Mouse (Mus musculus): ENCODE data around the gene Il6ra. TPM values are rescaled to one million over a fixed set of nuclear protein-coding genes. Genes with fewer than 3 reads are reported as not detected.

The Il6ra gene
- polyA plus RNA-seq, 1 experiment from 2014 or later, result 1.2 TPM

GRCm38 (mm10) chr3:89823594-89823993 is 89.4 kb downstream of the Il6ra start:
- H3K9me3 ChIP-seq, result no peaks in the 10 kb centered on the region
- no peak overlapping the region for H3K4me3 ChIP-seq
- H3K36me3 ChIP-seq (replicated peaks), result no peaks in the 10 kb centered on the region
- 67% methylated on average over 2 of the region's 2 CpGs for WGBS
- H3K4me2 ChIP-seq, result no peak overlapping the region
- ATAC-seq (replicated peaks), result no peak
- no peaks in the 10 kb centered on the region for H3K4me1 ChIP-seq
- H3K27ac ChIP-seq, result no peak overlapping the region
- H3K9ac ChIP-seq, result no peak overlapping the region
- H3K27me3 ChIP-seq (replicated peaks), result peaks cover 6% of the 10 kb centered on the region; the same call in 1 of the 2 replicates

GRCm38 (mm10) chr3:89821548-89822480 is 91.2 kb downstream of the Il6ra start:
- Histone ChIP-seq H3K4me3 (no peak overlapping the region), H3K4me1 (no peaks in the 10 kb centered on the region), H3K4me2 (no peak overlapping the region), H3K9ac (no peak overlapping the region), H3K27ac (no peak overlapping the region), H3K27me3 (replicated peaks) (no peaks in the 10 kb centered on the region), H3K36me3 (replicated peaks) (no peaks in the 10 kb centered on the region), H3K9me3 (no peaks in the 10 kb centered on the region)
- 68% methylated on average over 10 of the region's 10 CpGs for WGBS
- no peak for ATAC-seq (replicated peaks)

- no peak overlapping the region for H3K27ac ChIP-seq
- 85% methylated on average over 11 of the region's 11 CpGs for WGBS
- no peaks in the 10 kb centered on the region for H3K36me3 ChIP-seq (replicated peaks)
- no peaks in the 10 kb centered on the region for H3K4me1 ChIP-seq
- no peak overlapping the region for H3K4me2 ChIP-seq
- no peak overlapping the region for H3K9ac ChIP-seq
- H3K4me3 ChIP-seq, result no peak overlapping the region
- no peaks in the 10 kb centered on the region for H3K9me3 ChIP-seq
- no peaks in the 10 kb centered on the region for H3K27me3 ChIP-seq (replicated peaks)
- ATAC-seq (replicated peaks), result no peak
These were observed 91.9 kb downstream of the Il6ra start for GRCm38 (mm10) chr3:89821096-89821513.

- Histone ChIP-seq H3K36me3 (replicated peaks) (no peaks in the 10 kb centered on the region), H3K9ac (no peak overlapping the region), H3K9me3 (no peaks in the 10 kb centered on the region), H3K4me3 (no peak overlapping the region), H3K4me1 (no peaks in the 10 kb centered on the region), H3K4me2 (no peak overlapping the region), H3K27me3 (replicated peaks) (no peaks in the 10 kb centered on the region), H3K27ac (no peak overlapping the region)
- ATAC-seq (replicated peaks), result no peak
- WGBS, result 87% methylated on average over 12 of the region's 12 CpGs
These were observed 92.5 kb downstream of the Il6ra start for GRCm38 (mm10) chr3:89820311-89821095.

GRCm38 (mm10) chr3:89819897-89820296 is 93.1 kb downstream of the Il6ra start:
- H3K27ac ChIP-seq, result no peak overlapping the region
- H3K4me3 ChIP-seq, result no peak overlapping the region
- no peaks in the 10 kb centered on the region for H3K4me1 ChIP-seq
- H3K9ac ChIP-seq, result no peak overlapping the region
- ATAC-seq (replicated peaks), result no peak
- H3K9me3 ChIP-seq, result no peaks in the 10 kb centered on the region
- H3K27me3 ChIP-seq (replicated peaks), result no peaks in the 10 kb centered on the region
- 74% methylated on average over 7 of the region's 7 CpGs for WGBS
- H3K36me3 ChIP-seq (replicated peaks), result no peaks in the 10 kb centered on the region
- no peak overlapping the region for H3K4me2 ChIP-seq

- WGBS, result 74% methylated on average over 3 of the region's 3 CpGs
- no peaks in the 10 kb centered on the region for H3K4me1 ChIP-seq
- no peak overlapping the region for H3K4me3 ChIP-seq
- no peak overlapping the region for H3K9ac ChIP-seq
- ATAC-seq (replicated peaks), result no peak
- no peak overlapping the region for H3K4me2 ChIP-seq
- H3K27me3 ChIP-seq (replicated peaks), result no peaks in the 10 kb centered on the region
- H3K27ac ChIP-seq, result no peak overlapping the region
- no peaks in the 10 kb centered on the region for H3K9me3 ChIP-seq
- no peaks in the 10 kb centered on the region for H3K36me3 ChIP-seq (replicated peaks)
These were observed 94.4 kb downstream of the Il6ra start for GRCm38 (mm10) chr3:89818605-89819004.

- Histone ChIP-seq H3K9me3 (no peaks in the 10 kb centered on the region), H3K9ac (no peak overlapping the region), H3K4me3 (no peak overlapping the region), H3K27me3 (replicated peaks) (no peaks in the 10 kb centered on the region), H3K4me2 (no peak overlapping the region), H3K27ac (no peak overlapping the region), H3K4me1 (no peaks in the 10 kb centered on the region), H3K36me3 (replicated peaks) (no peaks in the 10 kb centered on the region)
- 60% methylated on average over 4 of the region's 4 CpGs for WGBS
- ATAC-seq (replicated peaks), result no peak
These were observed 95.9 kb downstream of the Il6ra start for GRCm38 (mm10) chr3:89817056-89817455.

Other genes starting within 250 kb of the Il6ra start
- gene Adar, start 198.2 kb downstream of the Il6ra start, polyA plus RNA-seq (2015; fragmentation: Nextera tagmentation; extraction: Ambion mirVana), result 33.3 and 33.4 TPM in 2 replicates
- 31.6 and 33.4 TPM in 2 replicates for gene Chrnb2, start 148.6 kb downstream of the Il6ra start, polyA plus RNA-seq (2015; fragmentation: Nextera tagmentation; extraction: Ambion mirVana)
- 13.4 and 13.8 TPM in 2 replicates for gene Ube2q1, start 139.6 kb downstream of the Il6ra start, polyA plus RNA-seq (2015; fragmentation: Nextera tagmentation; extraction: Ambion mirVana)
- gene She, start 81.8 kb downstream of the Il6ra start, polyA plus RNA-seq (2015; fragmentation: Nextera tagmentation; extraction: Ambion mirVana), result 1.6 TPM in 2 replicates
- 12.8 and 13.6 TPM in 2 replicates for gene Atp8b2, start 50.3 kb upstream of the Il6ra start, polyA plus RNA-seq (2015; fragmentation: Nextera tagmentation; extraction: Ambion mirVana)
- 106 and 121 TPM in 2 replicates for gene Hax1, start 85.6 kb upstream of the Il6ra start, polyA plus RNA-seq (2015; fragmentation: Nextera tagmentation; extraction: Ambion mirVana)
- 205 and 210 TPM in 2 replicates for gene 4933434E20Rik, start 138.4 kb upstream of the Il6ra start, polyA plus RNA-seq (2015; fragmentation: Nextera tagmentation; extraction: Ambion mirVana)
- 126 and 135 TPM in 2 replicates for gene Ubap2l, start 139.4 kb upstream of the Il6ra start, polyA plus RNA-seq (2015; fragmentation: Nextera tagmentation; extraction: Ambion mirVana)
- 382 TPM in 2 replicates for gene Tpm3, start 159.5 kb upstream of the Il6ra start, polyA plus RNA-seq (2015; fragmentation: Nextera tagmentation; extraction: Ambion mirVana)
- 0.26 and 0.43 TPM in 2 replicates for gene Nup210l, start 190.9 kb upstream of the Il6ra start, polyA plus RNA-seq (2015; fragmentation: Nextera tagmentation; extraction: Ambion mirVana)

Measured in midbrain, embryonic 15.5 days (tissue).